Mouse (Mus musculus) intestine, embryonic 14.5 days (tissue): ENCODE results near the gene Gipc3. TPM values are rescaled to one million over a fixed set of nuclear protein-coding genes. Genes with fewer than 3 reads are reported as not detected.

Source experiments
- ATAC-seq: fragments of 200-750 bp; cut with Nextera tagmentation; replicated peaks from 2 replicates; pipeline ENCODE4 v1.8.0; 2017; ENCODE audit warnings: low read depth, moderate number of reproducible peaks, moderate TSS enrichment, moderate library complexity; ENCODE audit not compliant: low FRiP score, low TSS enrichment
- DNase-seq: peaks from one replicate; pipeline ENCODE4 v3.0.0-alpha.2; 2018; ENCODE audit warnings: low spot score
- H3K27ac ChIP-seq: fragments of 300-500 bp; sonication (generic); 2 replicates; pipeline ENCODE4 v1.5.1; 2014; ENCODE audit warnings: low read depth, mild to moderate bottlenecking, control low read depth
- H3K27me3 ChIP-seq: fragments of 300-500 bp; sonication (generic); replicated peaks from 2 replicates; pipeline ENCODE4 v1.6.1; 2014; ENCODE audit warnings: low read length, control low read depth; ENCODE audit not compliant: control insufficient read depth, insufficient read depth
- H3K36me3 ChIP-seq: fragments of 300-500 bp; sonication (generic); 2 replicates; pipeline ENCODE4 v1.6.1; 2014; ENCODE audit warnings: low read length, control low read depth; ENCODE audit not compliant: control insufficient read depth, insufficient read depth
- H3K4me1 ChIP-seq: fragments of 300-500 bp; sonication (generic); replicated peaks from 2 replicates; pipeline ENCODE4 v1.6.1; 2014; ENCODE audit warnings: low read length, control low read depth, mixed read lengths; ENCODE audit not compliant: control insufficient read depth, insufficient read depth
- H3K4me2 ChIP-seq: fragments of 300-500 bp; sonication (generic); 2 replicates; pipeline ENCODE4 v1.6.1; 2014; ENCODE audit warnings: low read length
- H3K4me3 ChIP-seq: fragments of 300-500 bp; sonication (generic); 2 replicates; pipeline ENCODE4 v1.5.1; 2014; ENCODE audit warnings: low read depth, low read length, control low read depth, mixed read lengths
- H3K9ac ChIP-seq: fragments of 300-500 bp; sonication (generic); 2 replicates; pipeline ENCODE4 v1.6.1; 2014; ENCODE audit warnings: mild to moderate bottlenecking, low read length
- H3K9me3 ChIP-seq: fragments of 300-500 bp; sonication (generic); 2 replicates; pipeline ENCODE4 v1.6.1; 2016; ENCODE audit warnings: low read length, control low read depth; ENCODE audit not compliant: control insufficient read depth
- WGBS: fragments of 180-500 bp; shearing (Covaris S2); extraction: QIAGEN DNeasy Blood & Tissue Kit; methylation state at CpG from one replicate; pipeline ENCODE4 v1.1.7; 2014; 5-methylcytosine and 5-hydroxymethylcytosine counted together
- polyA plus RNA-seq: library from polyadenylated mRNA; unstranded; fragments of >200 nt; fragmentation: Nextera tagmentation; extraction: Ambion mirVana; gene quantifications from 2 replicates; pipeline ENCODE4 v1.2.1, GENCODE M21; 2014

Gene Gipc3
- polyA plus RNA-seq, 1 experiment from 2014 or later = 0.07 TPM

GRCm38 (mm10) chr10:81364666-81365065, 21.6 kb upstream of the Gipc3 start:
- 0 out of 2 replicates have a peak overlapping the region, but pooled peaks have one; percentile 16 for H3K9ac ChIP-seq
- H3K4me1 ChIP-seq = peaks cover 19% of the 10 kb centered on the region
- peak overlapping the region; percentile 56 for H3K4me2 ChIP-seq
- H3K36me3 ChIP-seq = peaks cover 41% of the 10 kb centered on the region
- no peak overlapping the region for H3K27ac ChIP-seq
- ATAC-seq = peak; percentile 6; the same call in 1 of the 2 replicates
- WGBS = 11% methylated on average over 28 of the region's 28 CpGs
- H3K4me3 ChIP-seq = peak overlapping the region; percentile 32; the same call in 1 of the 2 replicates
- H3K27me3 ChIP-seq = peaks cover 29% of the 10 kb centered on the region
- no peak for DNase-seq
- H3K9me3 ChIP-seq = no peaks in the 10 kb centered on the region

- Histone ChIP-seq H3K4me1 (peaks cover 21% of the 10 kb centered on the region), H3K27me3 (peaks cover 29% of the 10 kb centered on the region), H3K9ac (0 out of 2 replicates have a peak overlapping the region, but pooled peaks have one; percentile 5), H3K4me2 (peak overlapping the region; percentile 56), H3K4me3 (peak overlapping the region; percentile 32), H3K36me3 (peaks cover 31% of the 10 kb centered on the region), H3K9me3 (no peaks in the 10 kb centered on the region), H3K27ac (no peak overlapping the region)
- 14% methylated on average over 53 of the region's 54 CpGs for WGBS
- ATAC-seq (no peak; the same call in 1 of the 2 replicates), DNase-seq (no peak)
These were observed 20.6 kb upstream of the Gipc3 start for GRCm38 (mm10) chr10:81363436-81364346.

- Histone ChIP-seq H3K9ac (no peak overlapping the region), H3K4me1 (peaks cover 31% of the 10 kb centered on the region), H3K27ac (no peak overlapping the region), H3K4me2 (no peak overlapping the region), H3K4me3 (no peak overlapping the region), H3K9me3 (no peaks in the 10 kb centered on the region), H3K36me3 (peaks cover 19% of the 10 kb centered on the region), H3K27me3 (peaks cover 29% of the 10 kb centered on the region)
- ATAC-seq = no peak
- no peak for DNase-seq
- 71% methylated on average over 12 of the region's 12 CpGs for WGBS
These were observed 19.4 kb upstream of the Gipc3 start for GRCm38 (mm10) chr10:81362336-81362949.

GRCm38 (mm10) chr10:81360721-81361120, 17.7 kb upstream of the Gipc3 start:
- no peaks in the 10 kb centered on the region for H3K9me3 ChIP-seq
- H3K4me1 ChIP-seq = peaks cover 37% of the 10 kb centered on the region
- WGBS = 60% methylated on average over 8 of the region's 8 CpGs
- no peak overlapping the region for H3K27ac ChIP-seq
- H3K27me3 ChIP-seq = peaks cover 29% of the 10 kb centered on the region
- no peak for ATAC-seq
- no peak for DNase-seq
- H3K36me3 ChIP-seq = peaks cover 9% of the 10 kb centered on the region; the same call in 1 of the 2 replicates
- H3K4me2 ChIP-seq = no peak overlapping the region
- H3K4me3 ChIP-seq = no peak overlapping the region
- H3K9ac ChIP-seq = no peak overlapping the region

GRCm38 (mm10) chr10:81358841-81359240, 15.8 kb upstream of the Gipc3 start:
- WGBS = 56% methylated on average over 1 of the region's 1 CpGs
- peaks cover 14% of the 10 kb centered on the region for H3K27me3 ChIP-seq
- peaks cover 9% of the 10 kb centered on the region; the same call in 1 of the 2 replicates for H3K36me3 ChIP-seq
- ATAC-seq (no peak), DNase-seq (no peak)
- H3K9me3 ChIP-seq = no peaks in the 10 kb centered on the region
- H3K27ac ChIP-seq = no peak overlapping the region
- H3K4me3 ChIP-seq = no peak overlapping the region
- peaks cover 21% of the 10 kb centered on the region for H3K4me1 ChIP-seq
- no peak overlapping the region for H3K9ac ChIP-seq
- H3K4me2 ChIP-seq = peak overlapping the region; percentile 97

- 38% methylated on average over 4 of the region's 4 CpGs for WGBS
- H3K27ac ChIP-seq = no peak overlapping the region
- H3K4me1 ChIP-seq = peaks cover 18% of the 10 kb centered on the region
- H3K4me2 ChIP-seq = peak overlapping the region; percentile 97
- ATAC-seq (no peak), DNase-seq (no peak)
- peaks cover 8% of the 10 kb centered on the region for H3K27me3 ChIP-seq
- H3K36me3 ChIP-seq = peaks cover 9% of the 10 kb centered on the region; the same call in 1 of the 2 replicates
- H3K9me3 ChIP-seq = no peaks in the 10 kb centered on the region
- peak overlapping the region; percentile 71 for H3K4me3 ChIP-seq
- peak overlapping the region; percentile 73 for H3K9ac ChIP-seq
These were observed 15.1 kb upstream of the Gipc3 start for GRCm38 (mm10) chr10:81358209-81358608.

- H3K36me3 ChIP-seq = peaks cover 6% of the 10 kb centered on the region; the same call in 1 of the 2 replicates
- H3K4me3 ChIP-seq = peak within 1 kb of the TSS; percentile 71
- no peak within 1 kb of the TSS for H3K27ac ChIP-seq
- H3K9me3 ChIP-seq = no peaks in the 10 kb centered on the region
- H3K4me1 ChIP-seq = peaks cover 18% of the 10 kb centered on the region
- peak within 1 kb of the TSS; percentile 73 for H3K9ac ChIP-seq
- ATAC-seq = peak; percentile 82
- H3K27me3 ChIP-seq = no peaks in the 10 kb centered on the region
- peak within 1 kb of the TSS; percentile 97 for H3K4me2 ChIP-seq
- no peak for DNase-seq
- WGBS = 2% methylated on average over 78 of the region's 79 CpGs
These were observed 14.2 kb upstream of the Gipc3 start, which contains the start of gene Mfsd12 for GRCm38 (mm10) chr10:81356991-81357844. Gene Mfsd12, plus strand, starts transcription at chr10:81357491.
